Mouse (Mus musculus) urinary bladder, adult 18-20 months (tissue): ENCODE data around the gene Fchsd2.

Experiments
- DNase-seq, 2 experiments: peaks; one replicate each; pipeline ENCODE4 v3.0.0; 2022; ENCODE audit warnings: low spot score in 2 of 2, mixed read lengths in 2 of 2

Gene Fchsd2

DNA sequence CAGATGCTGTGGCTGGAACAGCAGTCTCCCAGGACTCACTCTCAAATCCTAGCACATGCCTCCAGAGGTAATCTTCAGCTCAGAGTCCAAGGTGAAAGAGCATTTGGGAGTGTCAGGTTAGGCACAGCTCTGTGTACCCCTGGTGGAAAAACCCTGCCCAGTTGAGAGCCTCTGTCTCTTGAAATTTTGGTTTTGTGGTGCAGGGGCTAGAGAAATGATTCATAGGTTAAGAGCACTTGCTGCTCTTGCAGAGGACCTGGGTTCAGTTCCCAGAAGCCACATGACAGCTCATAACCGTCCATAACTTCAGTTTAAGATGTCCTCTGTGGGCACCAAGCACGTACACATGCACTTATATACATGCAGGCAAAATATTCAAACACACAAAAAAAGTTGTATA is 195.2 kb downstream of the Fchsd2 start:
- DNase-seq, result no peak

DNA sequence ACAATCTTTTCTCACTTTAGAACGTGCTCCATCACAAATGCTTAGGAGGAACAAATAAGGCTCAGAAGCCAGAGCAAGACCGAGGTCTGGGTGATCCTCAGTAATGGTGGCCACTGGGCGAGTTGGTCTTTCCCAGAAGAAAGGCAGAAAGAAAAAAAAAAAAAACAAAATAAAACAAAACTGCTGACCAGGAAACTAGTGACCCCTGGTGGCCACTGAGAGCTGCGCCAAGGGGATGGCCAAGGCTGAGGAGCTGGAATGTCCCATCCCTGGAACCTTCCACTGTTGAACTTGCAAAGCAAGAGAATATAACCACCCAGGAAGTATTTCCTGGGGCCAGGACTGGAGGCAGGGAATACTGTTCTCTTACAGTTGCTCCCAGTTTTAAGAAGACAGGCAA is 195.8 kb downstream of the Fchsd2 start:
- no peak for DNase-seq

DNA sequence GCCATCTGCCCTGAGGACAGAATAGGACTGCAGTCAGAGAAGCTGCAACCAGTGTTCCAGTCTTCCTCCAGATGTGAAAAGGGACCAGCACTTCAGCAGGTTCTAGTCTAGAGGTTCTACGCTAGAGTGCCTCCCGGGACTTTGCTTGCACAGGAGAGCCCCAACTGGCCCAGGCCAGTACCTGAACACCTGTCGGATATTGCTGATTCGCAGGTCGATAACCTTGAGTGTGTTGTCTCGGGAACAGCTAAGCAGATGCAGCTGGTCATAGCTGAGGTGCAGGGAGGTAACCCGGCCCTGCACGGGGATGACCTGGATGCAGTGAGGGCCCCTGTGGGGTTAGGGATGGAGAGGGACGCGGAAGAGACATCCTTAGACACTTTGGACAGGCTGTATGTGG is 197.7 kb downstream of the Fchsd2 start:
- DNase-seq, result no peak

DNA sequence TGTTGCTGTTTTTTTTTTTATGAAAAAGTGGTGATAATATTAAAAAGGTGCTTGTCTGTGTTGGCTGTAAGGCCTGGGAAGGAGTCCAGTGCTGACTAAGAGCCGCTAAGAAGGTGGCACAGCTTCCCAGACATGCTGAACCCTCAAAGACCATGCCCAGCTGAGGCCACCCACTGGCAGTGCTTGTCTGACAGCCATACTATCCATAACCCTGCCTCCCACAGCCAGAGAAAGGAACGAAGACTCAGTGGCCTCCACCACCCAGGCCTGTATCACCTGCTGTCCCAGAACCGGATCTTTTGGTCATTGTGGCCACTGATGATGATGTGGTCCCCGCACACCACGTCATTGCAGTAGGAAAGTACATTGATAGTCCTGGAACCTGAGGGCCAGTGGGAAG is 198.5 kb downstream of the Fchsd2 start:
- no peak for DNase-seq

DNA sequence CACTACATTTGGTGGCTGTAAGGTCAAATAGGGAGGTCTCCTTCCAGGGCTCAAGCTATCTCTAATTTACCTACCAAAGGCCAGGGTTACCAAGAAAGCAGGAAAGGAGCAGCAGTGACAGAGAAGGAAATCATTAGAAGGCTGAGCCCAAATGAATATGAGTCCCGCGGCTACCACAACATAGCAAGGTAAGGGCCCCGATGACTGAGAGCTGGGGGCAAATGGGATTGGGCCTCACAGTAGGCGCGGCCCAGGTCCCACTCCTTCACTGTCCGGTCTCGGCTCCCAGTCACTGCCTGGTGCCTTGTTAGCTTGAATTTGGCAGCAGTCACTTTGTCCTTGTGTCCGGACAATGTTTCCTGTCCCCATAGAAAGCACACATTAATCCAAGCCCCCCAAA is 199.0 kb downstream of the Fchsd2 start:
- no peak for DNase-seq

DNA sequence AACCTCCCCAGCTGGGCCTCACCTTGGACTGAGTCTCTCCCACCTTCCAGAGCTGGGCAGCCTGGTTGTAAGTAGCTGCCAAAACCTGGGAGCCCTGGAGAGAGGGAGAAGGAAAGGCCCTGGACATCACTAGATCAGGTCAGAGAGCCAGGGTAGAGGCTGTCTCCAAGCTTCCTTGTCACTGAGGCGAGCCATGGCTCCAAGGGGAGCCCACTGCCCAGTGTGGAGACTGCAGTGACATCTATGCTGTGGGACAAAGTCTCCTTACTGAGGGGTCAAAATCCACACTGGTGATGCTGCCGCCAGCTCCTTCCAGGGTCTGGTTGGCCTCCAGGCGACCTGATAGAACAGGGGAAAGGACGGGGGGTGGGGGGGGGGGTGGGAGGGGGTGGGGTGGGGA is 199.4 kb downstream of the Fchsd2 start:
- no peak for DNase-seq

DNA sequence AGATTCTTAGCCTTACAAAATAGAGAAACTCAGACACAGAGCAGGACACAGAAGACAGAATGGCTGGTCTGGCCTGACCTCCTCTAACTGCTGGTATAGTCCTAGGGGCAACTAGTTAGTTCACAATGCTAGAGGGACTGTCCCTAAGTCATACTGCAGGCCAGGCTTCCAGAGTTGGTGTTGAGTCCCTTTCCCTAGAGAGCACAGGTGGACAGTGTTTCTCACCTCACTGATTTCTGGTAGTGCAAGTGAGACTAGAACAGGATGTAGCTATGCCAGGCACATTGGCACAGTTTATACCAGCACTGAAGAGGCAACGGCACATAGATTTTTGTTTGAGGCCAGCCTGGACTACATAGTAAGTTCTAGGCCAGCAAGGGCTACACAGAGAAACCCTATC is 200.0 kb downstream of the Fchsd2 start:
- no peak for DNase-seq

DNA sequence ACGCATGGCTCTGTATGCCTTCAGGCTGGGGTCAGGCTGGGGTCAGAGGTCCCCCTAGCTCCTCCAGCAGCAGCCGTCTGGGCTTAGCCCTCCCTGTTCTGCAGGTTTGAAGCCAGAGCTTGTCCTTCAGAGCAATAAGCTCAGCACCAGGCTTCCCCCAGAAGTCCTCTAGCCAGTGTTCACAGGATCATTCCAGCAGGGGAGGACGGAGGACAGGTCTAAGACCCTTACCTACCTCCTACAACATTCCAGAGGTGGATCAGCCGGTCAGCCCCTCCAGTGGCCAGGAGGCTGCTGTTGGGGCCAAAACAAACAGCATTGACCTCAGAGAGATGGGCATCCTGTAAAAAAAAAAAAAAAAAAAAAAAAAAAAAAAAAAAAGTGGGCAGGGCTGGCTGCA is 200.5 kb downstream of the Fchsd2 start:
- no peak for DNase-seq

DNA sequence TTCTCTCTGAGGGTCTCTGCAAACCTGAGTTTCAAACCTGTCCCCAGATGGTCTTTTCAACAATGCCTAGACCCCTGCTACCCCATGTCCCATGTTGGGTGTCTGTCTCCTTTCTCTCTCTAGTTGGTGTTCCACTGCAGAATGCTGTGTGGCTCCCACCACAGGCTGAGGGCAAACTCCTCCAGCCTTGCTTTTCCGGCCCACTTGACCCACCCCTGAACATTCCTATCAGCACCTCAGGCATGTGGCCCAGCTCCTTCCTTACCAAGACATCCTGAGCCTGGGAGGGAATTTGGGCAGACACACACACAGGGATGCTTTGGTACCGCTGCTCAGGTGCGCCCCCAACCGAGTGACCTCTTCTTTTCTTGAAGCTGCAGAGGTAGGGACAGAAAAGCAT is 200.9 kb downstream of the Fchsd2 start:
- no peak for DNase-seq

DNA sequence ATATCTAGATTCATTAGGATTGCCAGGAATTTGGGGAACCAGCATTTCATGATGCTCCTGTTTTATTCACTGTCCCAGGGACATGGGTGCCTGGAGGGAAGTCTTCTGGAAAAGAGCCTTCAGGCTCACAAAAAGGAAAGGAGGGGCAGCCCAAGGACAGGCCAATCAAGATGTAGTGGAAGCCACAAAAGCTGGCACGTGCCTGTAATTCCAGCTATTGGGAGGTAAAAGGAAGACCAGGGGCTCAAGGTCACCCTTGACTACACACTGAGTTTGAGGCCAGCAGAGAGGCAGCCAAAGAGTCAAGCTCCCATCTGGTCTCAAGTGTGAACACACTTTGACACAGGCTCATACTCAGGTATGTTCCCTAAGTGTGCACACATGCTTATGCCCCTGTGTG is 202.8 kb downstream of the Fchsd2 start:
- no peak for DNase-seq

DNA sequence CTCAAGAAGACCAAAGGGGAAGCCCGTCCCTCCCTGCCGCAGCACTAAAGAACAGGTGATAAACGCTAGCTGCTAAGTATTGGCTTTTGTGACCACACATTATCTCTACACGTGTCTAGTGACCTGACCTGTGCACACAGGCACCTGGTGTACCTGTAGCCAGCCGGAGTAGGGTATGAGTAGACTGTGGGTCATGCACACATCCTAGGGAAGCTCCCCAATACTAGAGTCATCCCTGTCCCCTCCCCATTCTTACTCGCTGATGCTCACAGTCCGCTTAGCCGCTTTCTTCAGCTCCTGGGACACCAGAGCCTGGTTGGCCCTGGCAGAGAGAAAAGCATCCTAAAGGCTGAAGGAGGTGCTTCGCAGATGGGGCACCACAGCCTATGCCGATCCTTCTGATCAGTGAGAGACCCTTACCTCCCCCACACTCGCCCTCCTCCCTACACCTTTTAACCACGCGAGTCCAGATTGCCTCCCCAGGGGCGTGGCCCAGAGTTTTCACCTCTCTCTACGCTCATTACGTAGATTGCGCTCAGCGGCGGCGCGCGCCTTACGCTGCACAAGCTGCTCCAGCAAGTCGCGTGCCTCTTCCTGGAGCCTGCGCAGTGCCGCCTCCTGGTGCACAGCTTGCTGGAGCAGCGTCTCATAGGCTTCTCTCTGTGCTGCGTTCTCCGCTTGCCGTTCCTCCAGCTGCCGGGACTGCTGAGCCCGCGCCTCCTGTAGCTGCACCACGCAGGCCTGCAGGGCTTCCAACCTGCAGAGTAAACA is 203.8 kb downstream of the Fchsd2 start:
- DNase-seq, result peak; percentile 59

DNA sequence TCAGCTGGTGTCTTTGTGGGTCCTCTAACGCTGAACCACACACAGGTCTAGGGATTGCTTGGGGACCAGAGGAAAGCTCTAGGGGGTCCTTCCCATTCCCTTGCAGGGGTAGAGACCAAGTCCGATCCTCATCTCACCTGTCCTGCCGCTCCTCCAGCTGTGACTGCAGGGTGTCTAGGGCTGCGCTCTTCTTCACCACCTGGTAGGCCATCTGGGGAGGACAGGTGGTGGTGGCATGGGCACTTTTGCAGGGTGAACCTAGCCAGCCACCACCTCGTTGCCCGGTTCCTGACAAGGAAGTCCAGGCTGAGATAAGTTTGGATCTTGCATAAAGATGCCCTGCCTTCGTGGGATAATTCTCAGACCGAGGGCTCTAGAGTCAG is 204.4 kb downstream of the Fchsd2 start:
- no peak for DNase-seq

DNA sequence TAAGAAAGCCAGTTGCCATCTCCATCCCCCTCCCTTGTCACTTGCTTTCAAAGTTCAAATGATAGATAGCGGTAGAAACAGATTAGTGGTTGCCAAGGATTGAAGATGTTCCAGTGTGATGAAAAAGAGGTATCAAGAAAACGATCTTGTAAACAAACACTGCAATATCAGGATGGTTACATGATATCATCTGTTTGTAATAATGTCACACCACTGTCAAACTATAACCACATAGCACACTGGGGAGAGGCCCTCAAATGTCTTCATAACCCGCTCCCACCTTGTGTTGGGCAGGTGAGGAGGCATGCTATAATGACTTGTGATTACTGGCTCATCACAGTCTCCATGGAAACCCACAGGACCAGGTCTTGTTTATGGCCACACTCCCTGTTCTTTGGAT is 205.7 kb downstream of the Fchsd2 start:
- DNase-seq, result no peak

DNA sequence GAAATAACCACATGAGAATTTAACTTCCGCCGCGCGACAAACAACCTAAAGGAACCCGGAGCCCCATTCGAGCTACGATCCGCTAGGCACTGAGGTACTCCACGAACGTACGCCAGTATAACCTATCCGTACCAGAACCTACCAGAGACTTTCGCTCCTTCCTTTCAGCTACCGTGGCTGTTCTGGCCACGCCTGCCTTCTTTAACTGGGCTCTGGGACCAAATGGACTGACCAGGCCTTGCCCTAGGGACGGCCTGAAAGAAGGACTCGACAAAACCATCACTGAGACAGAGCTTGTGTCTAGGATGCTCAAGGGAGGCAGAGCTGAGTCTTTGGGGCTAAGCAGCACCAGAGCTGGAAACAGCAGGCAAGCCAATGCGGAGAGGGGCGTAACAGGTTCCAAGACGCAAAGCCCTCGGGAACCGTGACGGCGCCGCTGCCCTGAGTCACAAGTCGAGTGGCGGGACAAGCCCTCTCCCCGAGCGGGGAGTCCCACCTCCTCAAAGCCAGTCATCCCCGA is 208.8 kb downstream of the Fchsd2 start:
- no peak for DNase-seq

DNA sequence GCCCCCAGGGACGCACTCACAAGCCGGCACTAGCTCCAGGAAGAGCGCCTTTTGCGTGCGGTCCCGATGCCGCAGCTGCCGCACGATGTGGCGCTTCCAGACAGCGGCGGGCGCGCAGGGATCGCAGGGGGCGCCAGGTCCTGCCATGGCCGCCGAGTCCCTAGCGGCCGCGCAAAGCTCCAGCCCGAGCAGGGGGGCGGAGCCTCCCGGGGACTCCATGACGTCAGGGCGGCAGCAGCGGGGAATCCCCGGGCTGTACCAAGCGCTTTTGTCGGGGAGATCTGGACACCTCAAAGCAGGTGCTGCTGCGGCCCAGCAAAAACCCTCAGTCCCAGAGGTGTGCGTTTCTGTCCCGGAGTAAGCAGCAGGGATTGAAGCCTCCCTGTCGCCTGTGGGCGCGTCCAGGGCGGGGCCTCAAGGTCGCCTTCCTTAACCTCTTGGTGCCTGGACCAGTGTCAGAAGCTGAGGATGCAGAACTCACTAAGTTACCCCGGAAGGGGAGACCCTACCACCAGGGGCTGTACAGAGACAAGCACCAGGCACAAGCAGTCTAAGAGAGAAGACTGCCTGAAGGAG is 209.3 kb downstream of the Fchsd2 start, which contains the start of gene Atg16l2:
TSS of gene Atg16l2 (minus strand) at position 371 of the 576 bp plus-strand sequence.
- DNase-seq, result peak; percentile 88 to 94

DNA sequence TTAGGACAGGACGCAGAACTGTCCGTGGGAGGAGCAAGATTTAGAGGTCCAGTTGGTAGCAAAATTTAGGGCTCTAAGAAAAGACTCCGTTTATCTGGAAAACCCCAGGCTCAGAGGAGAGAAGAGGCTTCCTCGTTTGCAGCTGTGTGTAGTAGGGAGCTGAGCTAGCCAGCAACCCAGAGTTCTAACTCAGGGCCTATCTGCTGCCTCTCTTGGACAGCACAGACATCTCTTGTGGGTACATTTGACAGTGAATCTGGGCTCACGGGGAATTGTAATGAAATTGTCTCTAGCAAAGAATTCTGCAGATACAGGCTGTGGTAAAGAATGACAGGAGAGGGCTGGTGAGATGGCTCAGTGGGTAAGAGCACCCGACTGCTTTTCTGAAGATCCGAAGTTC is 210.0 kb downstream of the Fchsd2 start:
- DNase-seq, result no peak

DNA sequence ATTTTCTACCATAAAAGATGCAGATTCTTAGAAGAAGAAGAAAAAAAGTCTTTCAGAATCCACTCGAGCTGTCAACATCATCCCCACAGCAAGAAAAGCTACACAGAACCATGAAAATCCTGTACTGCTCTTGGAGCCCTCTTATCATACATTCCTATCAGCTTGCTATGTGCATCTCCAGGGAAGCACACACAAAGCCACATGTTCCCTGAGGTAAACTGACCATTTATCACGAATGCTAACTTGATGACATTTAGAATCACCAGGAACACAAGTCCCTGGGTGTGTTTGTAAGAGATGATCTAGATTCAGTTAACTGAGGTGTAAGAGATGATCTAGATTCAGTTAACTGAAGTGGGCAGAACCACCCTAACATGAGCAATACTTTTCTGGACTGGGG is 214.2 kb downstream of the Fchsd2 start:
- DNase-seq, result no peak

DNA sequence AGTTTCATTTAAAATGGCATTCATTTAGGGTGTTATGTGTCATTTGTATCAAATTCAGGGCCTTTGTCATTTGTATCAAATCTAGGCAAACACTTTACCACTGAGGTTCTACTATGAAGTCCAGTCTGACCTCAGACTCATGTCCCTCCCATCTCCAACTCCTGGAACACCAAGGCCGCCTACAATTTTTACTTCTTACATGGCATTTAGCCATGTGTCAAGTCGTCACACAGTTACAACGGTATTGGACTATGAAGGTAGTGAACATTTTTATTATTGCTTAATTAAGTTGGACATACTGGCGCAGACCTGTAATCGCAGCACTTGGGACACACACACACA is 217.3 kb downstream of the Fchsd2 start:
- no peak for DNase-seq

DNA sequence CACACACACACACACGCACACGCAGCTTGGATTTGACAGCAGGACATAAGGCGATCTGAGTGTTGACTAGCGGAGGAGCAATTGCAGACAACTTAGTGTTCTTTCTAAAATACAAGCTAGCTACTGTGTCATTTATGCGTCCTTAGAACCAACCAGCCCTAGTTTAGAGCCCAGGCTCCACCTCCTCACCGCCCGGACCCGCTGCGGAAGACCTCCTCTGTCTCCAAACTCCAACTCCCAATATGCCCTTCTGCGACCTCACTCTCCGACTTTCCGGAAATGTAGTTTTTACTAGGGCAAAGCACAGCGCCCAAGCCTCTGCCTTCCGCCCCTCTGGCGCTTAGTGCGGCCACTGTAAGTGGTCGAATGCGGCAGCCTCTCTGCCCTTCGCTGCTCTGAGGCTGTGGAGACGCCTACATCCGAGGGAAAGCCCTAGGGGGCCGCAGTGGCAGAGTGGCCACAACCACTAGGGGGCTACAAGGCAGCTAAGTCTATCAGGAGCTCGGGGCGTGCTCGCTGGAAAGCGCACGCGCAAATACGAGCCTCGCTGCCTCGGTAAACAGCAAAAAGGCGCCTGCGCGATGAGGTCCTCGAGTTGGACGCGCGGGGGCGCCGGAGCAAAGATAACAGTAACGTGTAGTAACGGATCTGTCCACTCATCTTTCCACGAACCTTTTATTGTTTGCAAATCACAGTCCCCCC is 217.8 kb downstream of the Fchsd2 start:
- peak; percentile 95 for DNase-seq

DNA sequence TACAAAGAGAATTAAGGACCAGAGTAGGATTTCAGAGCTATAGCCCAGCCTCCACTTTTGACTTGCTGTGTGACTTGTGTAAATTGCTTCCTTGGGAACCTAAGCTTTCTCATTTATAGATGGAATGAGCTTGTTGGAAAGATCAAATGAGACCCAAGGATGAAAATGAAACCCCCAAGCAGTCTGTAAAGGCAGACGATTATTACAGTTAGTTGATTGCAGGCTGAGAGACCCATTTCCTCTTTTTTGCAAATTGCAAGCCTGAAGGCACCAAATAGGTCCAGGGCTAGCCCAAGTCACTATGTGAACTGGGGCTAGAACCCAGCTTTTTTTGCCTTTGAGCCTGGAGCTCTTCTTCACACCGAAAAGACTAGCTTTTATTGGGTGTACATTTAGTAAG is 218.4 kb downstream of the Fchsd2 start:
- DNase-seq, result no peak

DNA sequence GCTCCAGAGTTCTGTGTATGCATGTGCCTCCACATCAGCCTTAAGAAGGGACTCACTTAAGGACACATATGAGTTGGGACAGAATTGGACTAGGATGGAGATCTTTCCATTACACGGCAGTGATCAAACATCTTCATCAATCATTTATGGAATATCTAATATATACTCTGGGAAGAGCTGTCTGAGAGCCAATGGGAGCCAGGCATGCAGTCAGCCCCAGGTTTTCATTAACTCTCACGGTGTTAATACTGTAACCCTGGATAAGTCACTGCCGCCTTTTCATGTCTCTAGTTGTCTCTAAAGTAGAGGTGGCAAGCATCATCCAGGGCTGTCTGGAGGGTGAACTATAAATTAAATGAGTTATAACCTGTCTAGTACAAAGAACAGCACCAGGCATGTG is 220.4 kb downstream of the Fchsd2 start:
- DNase-seq, result no peak

DNA sequence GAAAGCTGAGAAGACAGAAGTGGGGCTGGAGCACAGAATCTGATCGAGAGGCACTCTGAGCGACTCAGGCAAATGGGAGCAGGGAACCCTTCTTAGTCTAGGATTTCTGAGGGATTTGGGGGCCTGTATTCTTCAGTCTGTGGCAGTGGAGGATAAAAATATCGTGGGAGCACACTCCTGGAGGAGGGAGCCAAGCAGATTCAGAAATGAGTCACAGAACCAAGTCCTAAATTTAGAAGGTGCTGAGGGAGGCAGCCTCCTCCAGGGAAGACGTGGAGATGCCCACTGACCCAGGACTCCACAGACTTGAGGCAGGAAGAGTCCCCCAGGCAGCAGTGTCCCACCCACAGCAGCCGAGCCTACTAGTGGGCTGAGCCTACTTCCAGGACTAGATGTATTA is 221.7 kb downstream of the Fchsd2 start:
- DNase-seq, result no peak

DNA sequence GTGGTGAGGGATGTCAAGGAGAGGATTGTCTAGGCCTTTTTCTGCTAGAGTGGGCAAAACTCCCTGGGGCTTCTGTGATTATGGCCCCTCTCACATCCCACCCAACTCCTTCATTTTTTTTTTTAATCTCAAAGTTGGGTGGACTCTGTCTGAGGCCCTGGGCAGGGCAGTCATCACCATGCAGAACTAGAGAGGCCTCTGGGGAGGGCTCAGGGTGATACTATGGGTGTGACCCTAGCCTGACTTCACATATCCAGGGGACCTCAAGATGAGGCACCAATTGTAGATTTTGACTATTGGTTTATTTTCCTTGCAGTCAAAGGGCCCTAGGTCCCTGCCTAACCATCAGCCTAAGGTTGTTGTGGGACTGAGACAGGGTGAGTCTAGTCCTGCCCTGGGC is 223.0 kb downstream of the Fchsd2 start:
- DNase-seq, result no peak
